Mouse (Mus musculus) bone marrow macrophage, adult 2 months (primary cell): Measurements from ENCODE around the gene Fcmr.

Experiments used
- CTCF ChIP-seq: IDR thresholded peaks from 2 replicates; pipeline ENCODE4 v1.5.1; 2012; ENCODE audit warnings: low read depth, mild to moderate bottlenecking, low read length, moderate library complexity
- POLR2A ChIP-seq: IDR thresholded peaks from 2 replicates; pipeline ENCODE4 v1.6.1; 2012; ENCODE audit warnings: mild to moderate bottlenecking, low read depth, low read length, borderline replicate concordance

DNA sequence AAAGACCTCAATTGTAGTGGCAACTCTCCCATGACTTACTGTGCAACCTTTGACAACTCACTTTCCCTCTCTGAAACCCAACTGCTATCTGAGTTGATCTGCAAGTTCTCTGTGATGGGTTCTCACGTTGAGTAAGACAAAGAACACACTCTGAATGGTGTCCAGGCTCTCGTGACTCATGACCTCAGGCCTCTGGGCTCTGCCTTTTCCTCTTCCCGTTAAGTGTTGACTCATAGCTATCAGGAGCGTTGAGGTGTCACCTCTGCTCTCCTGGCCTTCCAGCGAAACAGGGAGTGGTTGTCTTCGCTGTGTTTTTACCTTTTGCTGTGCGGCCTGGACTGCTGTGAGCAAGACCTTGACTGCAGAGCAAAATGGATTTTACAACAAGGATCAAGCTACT is 37.0 kb downstream of the Fcmr start:
- TF ChIP-seq POLR2A (no peak), CTCF (no peak)
